9 mouse cellular contexts compared by ENCODE assay signal in the genomic region with DNA sequence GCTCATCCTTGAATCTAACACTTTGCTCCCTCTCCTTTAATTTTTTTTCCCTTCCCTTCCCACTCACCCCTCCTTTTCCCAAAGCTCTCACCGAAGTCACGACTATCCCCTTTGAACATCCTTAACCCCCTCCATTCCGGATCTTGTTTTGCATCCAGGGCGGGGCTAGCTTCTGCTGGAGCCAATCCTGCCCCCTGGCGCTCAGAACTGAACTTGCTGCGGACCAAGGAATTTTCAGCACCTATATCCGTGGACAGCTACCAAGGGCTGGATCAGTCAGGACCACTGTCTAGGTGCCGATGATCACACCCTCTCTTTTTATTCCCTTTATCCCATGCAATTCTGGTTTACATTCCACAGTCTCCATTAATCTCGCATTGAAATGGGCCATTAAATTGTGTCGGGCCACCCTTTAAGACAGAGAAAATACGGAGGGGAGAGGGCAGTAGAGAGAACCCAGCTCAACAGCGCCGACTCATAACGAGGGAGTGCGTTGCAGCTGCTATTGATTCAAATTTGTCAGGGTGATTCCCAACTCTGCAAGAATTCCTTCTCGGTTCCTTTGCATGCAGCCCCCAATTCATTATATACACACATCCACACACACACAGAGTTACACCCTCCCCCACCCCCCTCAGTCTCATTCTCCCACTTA.
DNase-seq lines count a peak whose midpoint lies in the region; ATAC-seq and TF ChIP-seq lines count a peak whose summit lies in the region.
"Had no signal": no experiment of that assay in that cellular context is flagged by ENCODE, and none has a peak within 500 bp of the region (broad histone marks: within the 10 kb centered on the region; RNA-seq: fewer than 3 reads in every experiment).

No protein-coding gene starts in this region.

- peaks cover 82% of the 10 kb centered on the region for H3K27me3 ChIP-seq in liver, postnatal 0 days (ENCODE audit: insufficient read depth, low read length)
- peaks cover 39% of the 10 kb centered on the region for H3K27me3 ChIP-seq in neural tube, embryonic 15.5 days (replicated peaks)
- peaks cover 10% of the 10 kb centered on the region; the same call in 1 of the 2 replicates for H3K27me3 ChIP-seq in thymus, adult 2 months (ENCODE audit: control insufficient read depth, insufficient read depth, low read length)

- 7% methylated on average over 16 of the region's 16 CpGs for WGBS in large intestine, adult 2 months
- WGBS in liver, postnatal 0 days (ENCODE audit: insufficient replicate concordance): 5% methylated on average over 16 of the region's 16 CpGs
- WGBS in neural tube, embryonic 15.5 days: 1% methylated on average over 16 of the region's 16 CpGs
- WGBS in thymus, adult 2 months: 5% methylated on average over 16 of the region's 16 CpGs

- H3K4me2 ChIP-seq in liver, postnatal 0 days (ENCODE audit: low read depth, low read length): no peak overlapping the region
- peak overlapping the region; percentile 92 for H3K4me2 ChIP-seq in neural tube, embryonic 15.5 days
- H3K4me2 ChIP-seq: liver, embryonic 15.5 days had no signal

- H3K4me3 ChIP-seq in ES-E14 (ENCODE audit: insufficient read depth in 1 of 2, low read depth in 1 of 2, low read length in 2 of 2, poor library complexity in 1 of 2, severe bottlenecking in 1 of 2): no peak overlapping the region; a peak in 1 of 4 replicates
- no peak overlapping the region for H3K4me3 ChIP-seq in liver, postnatal 0 days (ENCODE audit: low read depth, low read length)
- peak overlapping the region; percentile 52 for H3K4me3 ChIP-seq in neural tube, embryonic 15.5 days (replicated peaks)
- H3K4me3 ChIP-seq in thymus, adult 2 months (ENCODE audit: control insufficient read depth, insufficient read depth, low read length): no peak overlapping the region
- H3K4me3 ChIP-seq: liver, embryonic 15.5 days had no signal

- no peak for TF ChIP-seq EP300 in liver, postnatal 0 days (IDR thresholded peaks at IDR 0.05; ENCODE audit: low read depth)

- intact Hi-C loops in heart, postnatal 36 days (cut with DNase I): loop anchor here (1.0 to 2.0 kb wide), 2 partner anchors 191 to 210 kb away; no protein-coding TSS in a partner anchor

- no peak overlapping the region for H3K27ac ChIP-seq in ES-E14 (ENCODE audit: insufficient read depth, low read depth, low read length, poor library complexity, severe bottlenecking)
- H3K27ac ChIP-seq in liver, postnatal 0 days (ENCODE audit: low read depth): no peak overlapping the region
- peak overlapping the region; percentile 96 for H3K27ac ChIP-seq in neural tube, embryonic 15.5 days (replicated peaks)
- H3K27ac ChIP-seq in thymus, adult 2 months (ENCODE audit: control insufficient read depth, insufficient read depth, low read length): no peak overlapping the region
- H3K27ac ChIP-seq: liver, embryonic 15.5 days had no signal

- DNase-seq in ES-E14 (ENCODE audit: low read depth, low spot score): peak; percentile 87
- DNase-seq in cerebellum, adult 11-12 months: peak; percentile 87
- peak; percentile 89 for DNase-seq in forelimb bud, embryonic 11.5 days (ENCODE audit: low read depth, low spot score)
- peak; percentile 73 to 74 for DNase-seq in heart, postnatal 36 days
- peak; percentile 11 for DNase-seq in large intestine, adult 2 months (ENCODE audit: low read depth, low spot score)
- DNase-seq in liver, postnatal 0 days: peak; percentile 83
- peak; percentile 64 for DNase-seq in thymus, adult 2 months

- TF ChIP-seq POLR2A in thymus, adult 2 months (IDR thresholded peaks at IDR 0.05; ENCODE audit: control insufficient read depth, extremely low read depth, insufficient read depth, low read length, poor library complexity): no peak

- no peaks in the 10 kb centered on the region for H3K9me3 ChIP-seq in ES-E14 (ENCODE audit: control insufficient read depth, insufficient read depth, low read depth, low read length)
- no peaks in the 10 kb centered on the region for H3K9me3 ChIP-seq in liver, postnatal 0 days (ENCODE audit: low read length)
- H3K9me3 ChIP-seq in neural tube, embryonic 15.5 days (replicated peaks): no peaks in the 10 kb centered on the region
- H3K9me3 ChIP-seq: liver, embryonic 15.5 days had no signal

- in situ Hi-C loops in ES-E14 (cut with MboI; ENCODE audit: low sequenced_read_pairs in 2 of 2, unreplicated experiment in 2 of 2): no loop called here

- H3K4me1 ChIP-seq in ES-E14 (ENCODE audit: control insufficient read depth in 2 of 2, insufficient read depth in 2 of 2, low read length in 2 of 2, poor library complexity in 1 of 2): peaks cover 0 to 6% of the 10 kb centered on the region in 2 experiments; a peak in 1 of 4 replicates
- H3K4me1 ChIP-seq in liver, postnatal 0 days (ENCODE audit: insufficient read depth): no peaks in the 10 kb centered on the region
- peaks cover 70% of the 10 kb centered on the region for H3K4me1 ChIP-seq in neural tube, embryonic 15.5 days
- H3K4me1 ChIP-seq in thymus, adult 2 months (replicated peaks; ENCODE audit: control insufficient read depth, insufficient read depth, low read length): no peaks in the 10 kb centered on the region
- H3K4me1 ChIP-seq: liver, embryonic 15.5 days had no signal

- no peaks in the 10 kb centered on the region for H3K36me3 ChIP-seq in ES-E14 (ENCODE audit: control insufficient read depth, insufficient read depth, low read length, poor library complexity, severe bottlenecking)
- H3K36me3 ChIP-seq in liver, postnatal 0 days (replicated peaks; ENCODE audit: insufficient read depth, low read length): no peaks in the 10 kb centered on the region
- no peaks in the 10 kb centered on the region for H3K36me3 ChIP-seq in neural tube, embryonic 15.5 days
- no peaks in the 10 kb centered on the region for H3K36me3 ChIP-seq in thymus, adult 2 months (ENCODE audit: control insufficient read depth, insufficient read depth, low read length)
- H3K36me3 ChIP-seq: liver, embryonic 15.5 days had no signal

- peak; percentile 84 for TF ChIP-seq CTCF in liver, postnatal 0 days (IDR thresholded peaks at IDR 0.05; ENCODE audit: low read depth)
- TF ChIP-seq CTCF in thymus, adult 2 months (IDR thresholded peaks at IDR 0.05; ENCODE audit: borderline replicate concordance, control insufficient read depth, extremely low read depth, insufficient read depth, low read length, poor library complexity): peak; percentile 69; the same call in 1 of the 2 replicates

- H3K9ac ChIP-seq in ES-E14 (ENCODE audit: insufficient read depth, low read depth, low read length, poor library complexity, severe bottlenecking): no peak overlapping the region
- H3K9ac ChIP-seq in liver, postnatal 0 days (replicated peaks): no peak overlapping the region
- H3K9ac ChIP-seq in neural tube, embryonic 15.5 days (replicated peaks): peak overlapping the region; percentile 61
- H3K9ac ChIP-seq: liver, embryonic 15.5 days had no signal

- peak; percentile 66 for ATAC-seq in liver, postnatal 0 days
- ATAC-seq in neural tube, embryonic 15.5 days (ENCODE audit: low FRiP score): peak; percentile 46

TF ChIP-seq in ES-E14, 5 proteins besides CTCF, POLR2A, EP300 and RAD21:
- TF ChIP-seq CHD2 (IDR thresholded peaks at IDR 0.05; ENCODE audit: low read depth, low read length) (no peak), ZNF384 (IDR thresholded peaks at IDR 0.05; ENCODE audit: low read depth, low read length) (peak; percentile 56; the same call in 1 of the 2 replicates), MAFK (IDR thresholded peaks at IDR 0.05; ENCODE audit: insufficient read depth, low read depth, low read length) (no peak), HCFC1 (IDR thresholded peaks at IDR 0.05; ENCODE audit: borderline replicate concordance, insufficient read depth, low read length) (peak; percentile 34; the same call in 1 of the 2 replicates), ZC3H11A (IDR thresholded peaks at IDR 0.05; ENCODE audit: borderline replicate concordance, low read depth, low read length) (peak; percentile 17; the same call in 1 of the 2 replicates)

Comparison
In these comparisons a context has a peak if more than half of its experiments do, and no peak if none do; other contexts are left out.
1. DNase-seq: peak in every context shown above with its lines; median percentile 89 in forelimb bud, embryonic 11.5 days; 87 in ES-E14; 87 in cerebellum, adult 11-12 months; 83 in liver, postnatal 0 days; 74 in heart, postnatal 36 days; 64 in thymus, adult 2 months; 11 in large intestine, adult 2 months.